Mouse (Mus musculus): ENCODE results near the gene Tspear.

Tspear gene

GRCm38 (mm10) chr10:77880305-77880704 is 193.9 kb downstream of the Tspear start:
- no peak for TF ChIP-seq GATA4 (IDR thresholded peaks at IDR 0.05; ENCODE audit: insufficient replicate concordance, low read length)

GRCm38 (mm10) chr10:77882553-77882952 is 196.2 kb downstream of the Tspear start:
- no peak for TF ChIP-seq GATA4 (IDR thresholded peaks at IDR 0.05; ENCODE audit: insufficient replicate concordance, low read length)

GRCm38 (mm10) chr10:77886007-77886747 is 199.8 kb downstream of the Tspear start:
- TF ChIP-seq GATA4 (IDR thresholded peaks at IDR 0.05; ENCODE audit: insufficient replicate concordance, low read length), result no peak

- no peak for TF ChIP-seq GATA4 (IDR thresholded peaks at IDR 0.05; ENCODE audit: insufficient replicate concordance, low read length)
Observed at GRCm38 (mm10) chr10:77890987-77891565, 204.7 kb downstream of the Tspear start.

GRCm38 (mm10) chr10:77895562-77895961 is 209.2 kb downstream of the Tspear start:
- TF ChIP-seq GATA4 (IDR thresholded peaks at IDR 0.05; ENCODE audit: insufficient replicate concordance, low read length), result no peak

GRCm38 (mm10) chr10:77900126-77900525 is 213.8 kb downstream of the Tspear start:
- no peak for TF ChIP-seq GATA4 (IDR thresholded peaks at IDR 0.05; ENCODE audit: insufficient replicate concordance, low read length)

- TF ChIP-seq GATA4 (IDR thresholded peaks at IDR 0.05; ENCODE audit: insufficient replicate concordance, low read length), result no peak
Observed at GRCm38 (mm10) chr10:77900903-77901818, 214.8 kb downstream of the Tspear start.

- no peak for TF ChIP-seq GATA4 (IDR thresholded peaks at IDR 0.05; ENCODE audit: insufficient replicate concordance, low read length)
Observed at GRCm38 (mm10) chr10:77901871-77902210, 215.5 kb downstream of the Tspear start.

- TF ChIP-seq GATA4 (IDR thresholded peaks at IDR 0.05; ENCODE audit: insufficient replicate concordance, low read length), result no peak
Observed at GRCm38 (mm10) chr10:77902211-77902893, 216.0 kb downstream of the Tspear start, which contains the start of gene Lrrc3. Lrrc3 (minus strand) TSS chr10:77902536.

- no peak for TF ChIP-seq GATA4 (IDR thresholded peaks at IDR 0.05; ENCODE audit: insufficient replicate concordance, low read length)
Observed at GRCm38 (mm10) chr10:77902894-77903715, 216.7 kb downstream of the Tspear start.

- no peak for TF ChIP-seq GATA4 (IDR thresholded peaks at IDR 0.05; ENCODE audit: insufficient replicate concordance, low read length)
Observed at GRCm38 (mm10) chr10:77912605-77913004, 226.2 kb downstream of the Tspear start.

GRCm38 (mm10) chr10:77913292-77913691 is 226.9 kb downstream of the Tspear start:
- no peak for TF ChIP-seq GATA4 (IDR thresholded peaks at IDR 0.05; ENCODE audit: insufficient replicate concordance, low read length)

- TF ChIP-seq GATA4 (IDR thresholded peaks at IDR 0.05; ENCODE audit: insufficient replicate concordance, low read length), result no peak
Observed at GRCm38 (mm10) chr10:77916636-77917335, 230.4 kb downstream of the Tspear start.

GRCm38 (mm10) chr10:77921009-77921408 is 234.6 kb downstream of the Tspear start:
- TF ChIP-seq GATA4 (IDR thresholded peaks at IDR 0.05; ENCODE audit: insufficient replicate concordance, low read length), result no peak
